Mouse (Mus musculus) kidney, embryonic 14.5 days (tissue): ENCODE measurements at regions not wholly inside any gene's neighbourhood (a gene's known extent, or its start where the extent isn't known, plus 50 kb on each side); places are given as distances from the start of the nearest gene placed in this dataset.
A peak's percentile ranks its signal among the peaks of the same experiment; 100 is the strongest.

ENCODE experiments used
- ATAC-seq: fragments of 200-750 bp; cut with Nextera tagmentation; 2 replicates; pipeline ENCODE4 v1.8.0; 2017; ENCODE audit warnings: moderate number of reproducible peaks, mild to moderate bottlenecking, moderate TSS enrichment, moderate library complexity; ENCODE audit not compliant: low FRiP score, low TSS enrichment
- H3K27ac ChIP-seq: fragments of 300-500 bp; sonication (generic); 2 replicates; pipeline ENCODE4 v1.5.1; 2014; ENCODE audit warnings: low read depth, mild to moderate bottlenecking, low read length, moderate library complexity, mixed read lengths
- H3K27me3 ChIP-seq: fragments of 300-500 bp; sonication (generic); 2 replicates; pipeline ENCODE4 v1.6.1; 2014; ENCODE audit warnings: mild to moderate bottlenecking, low read length; ENCODE audit not compliant: control insufficient read depth, insufficient read depth
- H3K36me3 ChIP-seq: fragments of 300-500 bp; sonication (generic); 2 replicates; pipeline ENCODE4 v1.6.1; 2014; ENCODE audit warnings: low read length, mixed read lengths; ENCODE audit not compliant: control insufficient read depth, insufficient read depth
- H3K4me1 ChIP-seq: fragments of 300-500 bp; sonication (generic); 2 replicates; pipeline ENCODE4 v1.6.1; 2014; ENCODE audit warnings: low read length, mixed read lengths; ENCODE audit not compliant: control insufficient read depth, insufficient read depth
- H3K4me2 ChIP-seq: fragments of 300-500 bp; sonication (generic); replicated peaks from 2 replicates; pipeline ENCODE4 v1.6.1; 2014; ENCODE audit warnings: low read depth, mild to moderate bottlenecking, low read length
- H3K4me3 ChIP-seq: fragments of 300-500 bp; sonication (generic); 2 replicates; pipeline ENCODE4 v1.5.1; 2014; ENCODE audit warnings: mild to moderate bottlenecking, low read length
- H3K9ac ChIP-seq: fragments of 300-500 bp; sonication (generic); 2 replicates; pipeline ENCODE4 v1.6.1; 2014; ENCODE audit warnings: low read depth, mild to moderate bottlenecking, low read length, moderate library complexity
- H3K9me3 ChIP-seq: fragments of 300-500 bp; sonication (generic); 2 replicates; pipeline ENCODE4 v1.6.1; 2016; ENCODE audit warnings: low read length; ENCODE audit not compliant: control insufficient read depth
- WGBS: fragments of 180-500 bp; shearing (Covaris S2); extraction: QIAGEN DNeasy Blood & Tissue Kit; methylation state at CpG from one replicate; pipeline ENCODE4 v1.1.7; 2014; 5-methylcytosine and 5-hydroxymethylcytosine counted together

GRCm38 (mm10) chr16:55550649-55551312 lies 253.0 kb upstream of the Zpld1 start:
- ATAC-seq: no peak
- H3K4me3 ChIP-seq: no peak overlapping the region
- H3K9ac ChIP-seq: no peak overlapping the region
- H3K27me3 ChIP-seq: no peaks in the 10 kb centered on the region
- no peak overlapping the region for H3K4me2 ChIP-seq
- H3K36me3 ChIP-seq: no peaks in the 10 kb centered on the region
- H3K4me1 ChIP-seq: no peaks in the 10 kb centered on the region
- 63% methylated on average over 4 of the region's 4 CpGs for WGBS
- H3K9me3 ChIP-seq: no peaks in the 10 kb centered on the region
- no peak overlapping the region for H3K27ac ChIP-seq

DNA sequence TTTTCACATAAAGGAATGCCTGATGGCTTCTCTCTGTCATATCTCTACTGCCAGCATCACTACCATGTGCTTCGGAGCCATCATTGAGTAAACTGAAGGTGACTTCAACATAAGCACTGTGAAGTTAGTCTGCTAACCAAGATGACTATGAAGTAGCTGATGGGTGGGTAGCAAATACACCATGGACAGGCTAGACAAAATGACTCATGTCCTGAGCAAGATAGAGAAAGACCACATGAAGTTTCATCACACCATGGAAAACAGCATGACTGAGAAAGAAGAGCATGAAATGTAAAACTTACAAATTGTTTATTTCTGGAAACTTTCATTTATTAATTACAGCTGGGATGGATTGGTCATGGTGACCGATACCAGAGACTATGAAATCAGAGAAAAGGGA lies 249.3 kb upstream of the Zpld1 start:
- no peaks in the 10 kb centered on the region for H3K27me3 ChIP-seq
- no peak overlapping the region for H3K4me3 ChIP-seq
- no peak overlapping the region for H3K9ac ChIP-seq
- H3K9me3 ChIP-seq: no peaks in the 10 kb centered on the region
- no peaks in the 10 kb centered on the region for H3K36me3 ChIP-seq
- H3K4me1 ChIP-seq: no peaks in the 10 kb centered on the region
- ATAC-seq: no peak
- 89% methylated on average over 2 of the region's 2 CpGs for WGBS
- H3K4me2 ChIP-seq: no peak overlapping the region
- no peak overlapping the region for H3K27ac ChIP-seq

GRCm38 (mm10) chr16:55540336-55541015 lies 242.7 kb upstream of the Zpld1 start:
- H3K27ac ChIP-seq: no peak overlapping the region
- no peak overlapping the region for H3K4me3 ChIP-seq
- no peaks in the 10 kb centered on the region for H3K36me3 ChIP-seq
- H3K9ac ChIP-seq: no peak overlapping the region
- ATAC-seq: no peak
- H3K4me2 ChIP-seq: no peak overlapping the region
- no peaks in the 10 kb centered on the region for H3K4me1 ChIP-seq
- H3K9me3 ChIP-seq: no peaks in the 10 kb centered on the region
- WGBS: 90% methylated on average over 3 of the region's 3 CpGs
- H3K27me3 ChIP-seq: no peaks in the 10 kb centered on the region

- H3K36me3 ChIP-seq: no peaks in the 10 kb centered on the region
- H3K4me1 ChIP-seq: no peaks in the 10 kb centered on the region
- H3K9ac ChIP-seq: no peak overlapping the region
- WGBS: 71% methylated on average over 1 of the region's 1 CpGs
- no peak overlapping the region for H3K4me2 ChIP-seq
- H3K27ac ChIP-seq: no peak overlapping the region
- H3K27me3 ChIP-seq: no peaks in the 10 kb centered on the region
- H3K4me3 ChIP-seq: no peak overlapping the region
- no peaks in the 10 kb centered on the region for H3K9me3 ChIP-seq
- no peak for ATAC-seq
Measured at GRCm38 (mm10) chr16:55539179-55539578, 241.4 kb upstream of the Zpld1 start.

- no peak overlapping the region for H3K9ac ChIP-seq
Measured at GRCm38 (mm10) chr16:55537548-55537947, 239.8 kb upstream of the Zpld1 start.

DNA sequence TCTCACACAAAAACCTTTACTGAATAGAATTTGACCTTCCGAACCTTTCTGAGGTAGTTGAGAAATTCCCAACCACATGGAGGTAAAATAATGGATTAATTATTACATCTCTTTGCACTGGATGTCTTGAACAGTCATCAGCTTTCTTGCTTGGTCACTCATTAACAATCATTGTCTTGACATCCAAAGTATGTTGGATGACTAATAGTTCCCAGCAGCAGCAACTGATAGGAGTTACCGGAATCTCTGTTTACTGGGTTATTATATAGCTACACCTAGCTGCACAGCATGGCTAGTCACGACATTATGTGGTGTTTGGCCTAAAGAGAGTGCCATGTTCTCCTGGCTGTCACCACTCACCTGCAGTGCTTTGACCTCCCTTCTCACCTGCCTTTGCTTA lies 234.9 kb upstream of the Zpld1 start:
- peak; percentile 43; the same call in 1 of the 2 replicates for ATAC-seq
- WGBS: 77% methylated on average over 3 of the region's 3 CpGs
- H3K9me3 ChIP-seq: no peaks in the 10 kb centered on the region

More at GRCm38 (mm10) chr16:55537548-55537947, 239.8 kb upstream of the Zpld1 start:
- Histone ChIP-seq H3K4me1 (no peaks in the 10 kb centered on the region), H3K27ac (no peak overlapping the region), H3K36me3 (no peaks in the 10 kb centered on the region), H3K9me3 (no peaks in the 10 kb centered on the region), H3K4me3 (no peak overlapping the region), H3K27me3 (no peaks in the 10 kb centered on the region), H3K4me2 (no peak overlapping the region)
- 87% methylated on average over 5 of the region's 5 CpGs for WGBS
- no peak for ATAC-seq

GRCm38 (mm10) chr16:55530844-55531243 lies 233.1 kb upstream of the Zpld1 start:
- no peak for ATAC-seq
- no peak overlapping the region for H3K4me2 ChIP-seq
- H3K9me3 ChIP-seq: no peaks in the 10 kb centered on the region
- H3K4me3 ChIP-seq: no peak overlapping the region
- no peaks in the 10 kb centered on the region for H3K36me3 ChIP-seq
- H3K4me1 ChIP-seq: no peaks in the 10 kb centered on the region
- H3K27me3 ChIP-seq: no peaks in the 10 kb centered on the region
- H3K27ac ChIP-seq: no peak overlapping the region
- H3K9ac ChIP-seq: no peak overlapping the region

More for the DNA sequence above, 234.9 kb upstream of the Zpld1 start:
- no peaks in the 10 kb centered on the region for H3K36me3 ChIP-seq
- no peaks in the 10 kb centered on the region for H3K4me1 ChIP-seq
- no peak overlapping the region for H3K4me3 ChIP-seq
- H3K9ac ChIP-seq: no peak overlapping the region
- H3K27me3 ChIP-seq: no peaks in the 10 kb centered on the region
- no peak overlapping the region for H3K27ac ChIP-seq
- no peak overlapping the region for H3K4me2 ChIP-seq

GRCm38 (mm10) chr16:55527680-55528079 lies 229.9 kb upstream of the Zpld1 start:
- H3K27ac ChIP-seq: no peak overlapping the region
- no peak overlapping the region for H3K9ac ChIP-seq
- no peaks in the 10 kb centered on the region for H3K36me3 ChIP-seq
- H3K4me2 ChIP-seq: no peak overlapping the region
- no peaks in the 10 kb centered on the region for H3K27me3 ChIP-seq
- no peaks in the 10 kb centered on the region for H3K4me1 ChIP-seq
- no peaks in the 10 kb centered on the region for H3K9me3 ChIP-seq
- H3K4me3 ChIP-seq: no peak overlapping the region
- WGBS: 83% methylated on average over 5 of the region's 5 CpGs
- ATAC-seq: no peak

- H3K4me3 ChIP-seq: no peak overlapping the region
- H3K36me3 ChIP-seq: no peaks in the 10 kb centered on the region
- H3K9ac ChIP-seq: no peak overlapping the region
- ATAC-seq: no peak
- no peaks in the 10 kb centered on the region for H3K27me3 ChIP-seq
- no peaks in the 10 kb centered on the region for H3K9me3 ChIP-seq
- no peak overlapping the region for H3K4me2 ChIP-seq
- WGBS: 83% methylated on average over 5 of the region's 5 CpGs
- no peaks in the 10 kb centered on the region for H3K4me1 ChIP-seq
- H3K27ac ChIP-seq: no peak overlapping the region
Measured at GRCm38 (mm10) chr16:55526230-55526842, 228.6 kb upstream of the Zpld1 start.
